Mouse (Mus musculus) stomach, postnatal 0 days (tissue): ENCODE results near the gene Usp45.

Experiments used
- CTCF ChIP-seq: IDR thresholded peaks from 2 replicates; pipeline ENCODE4 v1.5.1; 2016; ENCODE audit warnings: antibody characterized with exemption, low read depth, mild to moderate bottlenecking, moderate library complexity
- EP300 ChIP-seq: optimal IDR thresholded peaks from 2 replicates; pipeline ENCODE3; 2016; ENCODE audit warnings: antibody characterized with exemption

DNA sequence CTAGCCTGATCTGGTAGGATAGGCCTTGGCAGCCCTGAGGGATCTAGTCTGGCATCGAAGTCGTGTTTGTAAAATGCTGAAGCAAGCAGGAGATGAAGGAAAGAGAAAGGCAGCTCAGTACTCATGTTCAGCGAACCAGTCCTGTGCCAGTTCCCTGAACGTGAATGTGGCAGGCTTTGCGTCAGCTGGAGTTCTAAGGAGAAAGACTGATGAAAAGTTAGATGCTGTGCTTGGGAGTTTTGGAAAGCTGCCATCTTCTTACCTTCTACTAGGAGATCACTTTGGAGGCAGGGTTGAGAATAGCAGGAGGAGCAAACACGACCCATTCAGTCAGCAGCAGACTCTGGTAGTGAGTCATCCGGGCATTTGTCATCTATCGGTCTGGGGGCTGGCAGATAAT, 118.9 kb downstream of the Usp45 start:
- no peak for TF ChIP-seq CTCF
- no peak for TF ChIP-seq EP300
